Mouse (Mus musculus) right cerebral cortex, postnatal 10 days (tissue): ENCODE measurements around the gene Vars2.

Experiments used
- DNase-seq, 2 experiments: peaks; one replicate each; pipeline ENCODE4 v3.0.0; 2021; ENCODE audit warnings: low spot score in 2 of 2

The Vars2 gene

GRCm38 (mm10) chr17:35635202-35635601, 32.2 kb downstream of the Vars2 start:
- DNase-seq = peak; percentile 56 to 64

GRCm38 (mm10) chr17:35633992-35634391, 33.4 kb downstream of the Vars2 start:
- DNase-seq = peak; percentile 76 to 87

GRCm38 (mm10) chr17:35626537-35626936, 40.9 kb downstream of the Vars2 start, which contains the start of gene Gm9573:
Gm9573 (minus strand) TSS chr17:35626637.
- DNase-seq = no peak

- no peak for DNase-seq
Measured at GRCm38 (mm10) chr17:35617127-35617526, 50.3 kb downstream of the Vars2 start.
